Mouse (Mus musculus): Measurements from ENCODE around the gene Tnmd. TPM values are rescaled to one million over a fixed set of nuclear protein-coding genes. Genes with fewer than 3 reads are reported as not detected.

Gene Tnmd
- polyA plus RNA-seq, 1 experiment from 2014 or later, result 2.8 TPM

Other genes starting within 250 kb of the Tnmd start
- 8.7 and 9.1 TPM in 2 replicates for gene Pcdh19, start 162.0 kb upstream of the Tnmd start, polyA plus RNA-seq (2015; fragmentation: Nextera tagmentation; extraction: Ambion mirVana)
- gene Tspan6, start 47.4 kb downstream of the Tnmd start, polyA plus RNA-seq (2015; fragmentation: Nextera tagmentation; extraction: Ambion mirVana), result 247 and 261 TPM in 2 replicates
- 1.3 and 1.6 TPM in 2 replicates for gene Srpx2, start 57.4 kb downstream of the Tnmd start, polyA plus RNA-seq (2015; fragmentation: Nextera tagmentation; extraction: Ambion mirVana)
- gene Sytl4, start 130.8 kb downstream of the Tnmd start, polyA plus RNA-seq (2015; fragmentation: Nextera tagmentation; extraction: Ambion mirVana), result 1.5 and 1.6 TPM in 2 replicates
- 53.4 and 55.4 TPM in 2 replicates for gene Cstf2, start 208.2 kb downstream of the Tnmd start, polyA plus RNA-seq (2015; fragmentation: Nextera tagmentation; extraction: Ambion mirVana)

Measured in neural tube, embryonic 13.5 days (tissue).